Mouse (Mus musculus) c-Kit-positive CD71-negative TER-119-negative erythroid progenitor cells, embryonic 14.5 days (primary cell): ENCODE measurements at regions not wholly inside any gene's neighbourhood (a gene's known extent, or its start where the extent isn't known, plus 50 kb on each side); places are given as distances from the start of the nearest gene placed in this dataset.

Experiments
- DNase-seq: peaks from one replicate; pipeline ENCODE4 v3.0.0-alpha.2; 2013; ENCODE audit warnings: low read depth

DNA sequence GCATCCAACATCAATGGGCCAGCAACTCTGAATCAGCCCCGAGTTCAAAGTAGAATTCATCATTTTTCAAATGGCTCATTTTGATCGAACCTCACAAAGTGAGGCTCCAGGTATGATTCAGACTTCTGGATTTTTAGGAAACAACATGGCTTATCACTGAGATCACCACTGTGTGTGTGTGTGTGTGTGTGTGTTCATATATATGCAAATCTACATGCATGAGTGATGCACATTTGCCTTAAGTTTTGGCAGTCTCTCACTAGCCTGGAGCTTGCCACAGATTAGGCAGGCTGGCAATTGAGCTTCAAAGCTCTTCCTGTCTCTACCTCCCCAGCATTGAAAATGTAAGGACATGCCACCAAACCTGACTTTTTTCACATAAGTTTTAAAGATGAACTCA lies 195.1 kb upstream of the Mindy3 start:
- no peak for DNase-seq

DNA sequence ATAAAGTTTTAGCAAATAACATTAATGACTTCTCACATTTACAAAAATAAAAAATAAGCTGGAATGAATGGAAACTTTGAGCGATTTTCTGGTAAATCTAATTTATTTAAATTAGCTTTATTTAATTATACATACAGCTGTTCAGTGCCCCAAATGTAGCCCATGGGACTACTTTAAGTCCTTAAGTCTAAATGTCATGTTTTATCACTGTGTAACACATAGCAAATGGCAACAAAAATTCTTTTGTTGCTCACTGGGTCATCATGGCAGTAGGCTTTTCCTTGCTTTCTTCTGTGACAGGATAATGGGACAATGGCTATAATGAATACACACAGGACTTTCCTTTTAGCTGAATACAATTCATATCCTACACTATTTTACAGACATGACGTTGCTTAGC lies 194.6 kb upstream of the Mindy3 start:
- no peak for DNase-seq

DNA sequence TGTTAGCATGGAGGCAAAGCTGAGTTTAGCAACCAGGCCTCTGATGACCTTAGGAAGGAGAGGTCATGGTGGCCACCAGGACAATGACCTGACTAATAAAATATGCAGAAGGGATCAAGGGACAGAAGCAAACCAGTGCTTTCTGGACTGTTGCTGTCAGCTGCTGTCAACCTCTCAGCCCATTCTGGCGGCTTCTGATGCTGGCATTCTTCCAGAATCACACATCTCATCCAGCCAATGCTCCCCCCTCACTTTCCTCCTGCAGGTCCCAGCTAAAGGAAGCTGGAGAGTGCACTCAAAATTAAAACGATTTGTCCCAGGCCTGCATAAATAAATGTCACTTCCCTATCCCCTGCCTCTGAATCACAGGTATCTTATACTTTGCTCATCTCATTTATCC lies 163.3 kb upstream of the Mindy3 start:
- no peak for DNase-seq

DNA sequence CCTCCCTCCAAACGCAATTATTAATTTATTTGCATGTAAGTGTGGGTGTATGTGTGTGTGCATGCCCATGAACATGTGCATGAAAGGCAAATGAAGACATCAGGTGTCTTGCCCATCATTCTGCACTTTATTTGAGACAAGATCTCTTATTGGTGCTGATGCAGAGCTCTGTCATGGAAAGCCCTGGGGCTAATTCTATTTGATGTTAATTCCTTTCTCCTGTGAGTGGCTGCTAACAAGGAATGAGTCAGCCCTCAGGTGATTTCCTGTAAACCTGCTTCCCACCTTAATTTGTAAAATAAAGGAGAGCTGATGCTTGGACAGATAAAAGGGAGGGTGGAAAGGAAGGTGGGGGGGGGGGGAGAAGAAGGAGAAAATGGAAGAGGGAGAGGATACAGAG lies 138.5 kb upstream of the Mindy3 start:
- no peak for DNase-seq

DNA sequence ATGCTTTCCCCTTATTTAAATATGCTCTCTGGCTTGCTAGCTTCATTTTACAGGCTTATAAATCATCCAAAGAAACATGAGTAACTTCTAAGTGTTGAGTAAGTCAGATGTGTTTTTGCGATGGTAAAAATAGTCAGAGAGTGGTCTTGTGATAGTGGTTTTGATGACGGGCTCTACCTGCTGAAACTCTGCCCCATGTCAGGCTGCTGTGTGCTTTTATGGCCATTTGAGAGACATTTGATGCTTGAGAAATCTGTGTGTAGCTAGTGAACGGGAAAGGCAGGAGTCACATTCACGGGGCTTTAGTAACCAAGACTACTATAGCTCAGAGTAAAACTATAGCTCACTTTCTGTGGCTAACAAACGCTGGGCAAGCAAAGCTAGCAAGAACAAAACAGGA lies 103.1 kb upstream of the Mindy3 start:
- no peak for DNase-seq

DNA sequence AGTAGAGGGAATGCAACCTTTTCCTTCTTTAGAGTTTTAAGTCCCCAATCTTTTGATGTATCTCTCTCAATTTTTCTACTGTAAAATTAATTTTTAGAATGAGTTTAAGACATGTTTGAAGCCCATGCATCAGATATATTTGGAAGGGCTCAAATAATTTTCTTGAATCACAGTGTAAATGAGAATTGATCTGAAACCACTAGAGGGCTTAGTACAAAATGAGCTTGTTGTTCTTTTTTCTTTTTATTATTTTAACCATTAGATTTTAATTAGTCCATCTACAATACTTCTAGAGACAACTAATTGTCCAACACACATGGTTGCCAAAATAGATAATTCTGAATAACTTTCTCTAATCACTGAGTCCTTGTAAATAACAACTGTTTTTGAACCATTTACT lies 102.5 kb upstream of the Mindy3 start:
- DNase-seq: no peak

DNA sequence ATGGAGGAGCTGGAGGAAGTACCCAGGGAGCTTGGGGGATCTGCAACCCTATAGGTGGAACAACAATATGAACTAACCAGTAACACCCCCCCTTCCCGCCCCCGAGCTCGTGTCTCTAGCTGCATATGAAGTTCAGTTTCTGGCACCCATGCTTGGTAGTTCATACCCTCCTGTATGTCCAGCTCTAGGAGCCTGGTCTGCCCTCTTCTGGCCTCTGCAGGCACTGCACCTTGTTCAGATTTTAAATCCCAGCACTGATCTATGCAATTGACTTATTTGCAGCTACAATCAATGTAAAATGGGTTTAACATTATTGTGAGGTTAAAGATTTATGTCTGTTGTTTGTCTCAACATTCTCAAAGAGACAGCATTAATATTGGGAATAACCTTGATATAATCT lies 73.1 kb upstream of the Mindy3 start:
- DNase-seq: peak; percentile 6

DNA sequence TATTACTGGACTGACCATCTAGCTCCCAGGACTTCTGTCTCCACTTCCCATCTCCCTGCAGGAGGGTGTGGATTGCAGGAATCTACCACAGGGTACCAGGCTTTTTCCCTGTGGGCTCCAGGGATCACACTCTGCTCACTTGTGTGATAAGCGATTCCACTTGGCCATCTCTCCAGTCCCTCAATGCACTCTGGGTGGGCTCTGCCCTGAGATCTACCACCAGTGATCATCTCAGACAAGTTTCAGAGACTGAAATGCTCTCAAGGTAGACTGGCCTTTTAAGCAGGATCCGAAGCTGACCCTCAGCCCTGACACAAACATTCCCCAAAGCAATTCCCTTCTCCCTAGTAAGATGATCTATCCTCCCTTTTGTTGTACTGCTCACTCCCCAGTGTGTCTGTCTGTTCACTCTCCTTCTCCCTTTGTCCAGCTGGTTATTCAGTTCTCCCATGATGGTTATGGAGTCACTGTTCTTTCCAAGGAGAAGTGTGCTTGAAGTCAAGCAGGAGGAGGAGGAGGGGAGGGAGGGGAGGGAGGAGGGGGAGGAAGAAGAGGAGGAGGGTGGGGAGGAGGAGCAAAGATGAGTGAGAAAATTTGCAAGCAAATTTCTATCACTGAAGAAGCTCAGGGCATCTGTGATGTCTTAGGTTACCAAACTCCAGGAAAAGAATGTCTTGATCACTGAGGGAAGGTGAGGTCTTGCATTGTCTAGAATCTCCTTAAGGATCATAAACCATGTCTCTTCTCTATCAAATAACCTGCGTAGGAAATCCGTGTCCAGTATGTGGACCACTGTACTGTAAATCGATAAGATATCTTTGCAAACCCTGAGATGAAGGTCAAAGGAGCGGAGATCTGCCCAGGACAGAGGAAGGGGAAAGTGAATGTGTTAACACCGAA lies 50.4 kb upstream of the Mindy3 start:
- no peak for DNase-seq
